In the genomic region with DNA sequence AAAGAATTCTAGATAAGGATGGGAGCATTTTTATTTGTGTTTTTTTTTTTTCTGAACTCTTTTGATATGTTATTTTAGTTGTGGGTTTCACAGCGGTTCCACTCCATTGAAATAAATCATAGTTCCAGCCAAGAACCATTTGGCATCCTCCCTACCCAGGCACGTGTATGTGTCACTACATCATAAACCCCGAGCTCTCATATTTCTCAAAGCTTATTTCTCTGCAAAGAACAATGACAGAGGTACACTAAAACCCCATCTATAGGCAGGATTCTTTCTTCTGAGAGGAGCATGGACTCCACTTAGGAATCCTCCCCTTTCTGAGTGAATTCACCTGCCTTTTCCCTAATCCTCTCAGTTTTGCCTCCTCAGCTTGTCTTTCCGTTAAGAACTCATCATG, we compare ENCODE assay signal across 26 mouse cellular contexts. TPM values are rescaled to one million over a fixed set of nuclear protein-coding genes. Genes with fewer than 3 reads are reported as not detected.
"Had no signal": no experiment of that assay in that cellular context is flagged by ENCODE, and none has a peak within 500 bp of the region (broad histone marks: within the 10 kb centered on the region; RNA-seq: fewer than 3 reads in every experiment).

No protein-coding gene starts in this region.

- H3K36me3 ChIP-seq: heart, embryonic 10.5 days; heart, embryonic 12.5 days; hindbrain, embryonic 10.5 days; hindbrain, embryonic 12.5 days; intestine, embryonic 15.5 days; limb, embryonic 10.5 days; limb, embryonic 12.5 days; liver, embryonic 13.5 days had no signal

- H3K9me3 ChIP-seq: heart, embryonic 10.5 days; heart, embryonic 12.5 days; hindbrain, embryonic 10.5 days; hindbrain, embryonic 12.5 days; intestine, embryonic 15.5 days; limb, embryonic 10.5 days; limb, embryonic 12.5 days; liver, embryonic 13.5 days had no signal

- H3K9ac ChIP-seq: heart, embryonic 12.5 days; hindbrain, embryonic 12.5 days; hindbrain, embryonic 14.5 days; intestine, embryonic 15.5 days; limb, embryonic 12.5 days; liver, embryonic 13.5 days had no signal

- H3K27ac ChIP-seq: gastrocnemius, adult 2 months; heart, embryonic 10.5 days; hindbrain, embryonic 10.5 days; hindbrain, embryonic 12.5 days; hindbrain, embryonic 14.5 days; intestine, embryonic 15.5 days; layer of hippocampus, adult 2 months; left cerebral cortex, adult 2 months; limb, embryonic 10.5 days; limb, embryonic 12.5 days; liver, embryonic 13.5 days had no signal

- H3K4me3 ChIP-seq: gastrocnemius, adult 2 months; heart, embryonic 10.5 days; heart, embryonic 12.5 days; hindbrain, embryonic 10.5 days; hindbrain, embryonic 12.5 days; intestine, embryonic 15.5 days; layer of hippocampus, adult 2 months; left cerebral cortex, adult 2 months; limb, embryonic 10.5 days; limb, embryonic 12.5 days; liver, embryonic 13.5 days had no signal

- DNase-seq: gastrocnemius, adult 2 months; gastrocnemius, postnatal 10 days; gastrocnemius, postnatal 25 days; heart, adult 18-20 months; heart, postnatal 10 days; heart, postnatal 4 days; kidney, adult 18-20 months; kidney, adult 8-10 months; kidney, postnatal 14 days; kidney, postnatal 4 days; liver; liver, embryonic 13.5 days had no signal

- ATAC-seq: hindbrain, embryonic 16.5 days; inflammation-experienced regulatory T-cells, adult 6 months; intestine, embryonic 15.5 days; intestine, postnatal 0 days had no signal

- H3K27me3 ChIP-seq: intestine, embryonic 15.5 days had no signal

- H3K4me1 ChIP-seq: heart, embryonic 10.5 days; heart, embryonic 12.5 days; hindbrain, embryonic 10.5 days; intestine, embryonic 15.5 days; limb, embryonic 10.5 days; limb, embryonic 12.5 days; liver, embryonic 13.5 days had no signal

- H3K4me2 ChIP-seq: heart, embryonic 12.5 days; hindbrain, embryonic 12.5 days; hindbrain, embryonic 14.5 days; intestine, embryonic 15.5 days; limb, embryonic 12.5 days; liver, embryonic 11.5 days; liver, embryonic 13.5 days had no signal

RNA-seq across cellular contexts. Expression of gene Cntn4, which starts 6.7 kb away (rescaled TPM):
- polyA plus RNA-seq: inflammation-experienced regulatory T-cells, adult 6 months had no signal
